Mouse (Mus musculus) Patski (cell line): ENCODE results near the gene Glyr1. TPM values are rescaled to one million over a fixed set of nuclear protein-coding genes. Genes with fewer than 3 reads are reported as not detected.

Experiments
- ATAC-seq: fragments of 100-300 bp; one replicate; pipeline ENCODE4 v1.8.0; 2021
- CTCF ChIA-PET: fragments of 350-600 bp; sonication (Branson Sonifier 250); formaldehyde crosslinking; loops from one replicate; lab custom pipeline; 2022; ENCODE audit warnings: inconsistent platforms; lab: Charles Lee
- POLR2A ChIA-PET: fragments of 350-600 bp; sonication (Branson Sonifier 250); formaldehyde crosslinking; loops from one replicate; lab custom pipeline; 2022; ENCODE audit warnings: antibody characterized with exemption, inconsistent platforms; lab: Charles Lee
- DNase-seq: peaks from one replicate; pipeline ENCODE4 v3.0.0-alpha.2; 2011; ENCODE audit warnings: low read depth, low spot score
- H3K27me3 ChIP-seq: fragments of 371-371 bp; one replicate; pipeline ENCODE4 v1.5.1; 2021
- CTCF ChIP-seq: fragments of 100-300 bp; IDR thresholded peaks from one replicate; pipeline ENCODE4 v1.5.1; 2021
- in situ Hi-C: fragments of 300-500 bp; cut with MboI; formaldehyde crosslinking; loops from 3 replicates; pipeline ENCODE4 v1.11.1; 2018; ENCODE audit warnings: low pct_unique_long_range_greater_than_20kb, mixed read lengths
- polyA plus RNA-seq: library from polyadenylated mRNA; unstranded; gene quantifications from one replicate; pipeline ENCODE4 v1.2.3, GENCODE M21; 2021

Glyr1 gene
- polyA plus RNA-seq, 1 experiment from 2014 or later: 102 TPM

DNA sequence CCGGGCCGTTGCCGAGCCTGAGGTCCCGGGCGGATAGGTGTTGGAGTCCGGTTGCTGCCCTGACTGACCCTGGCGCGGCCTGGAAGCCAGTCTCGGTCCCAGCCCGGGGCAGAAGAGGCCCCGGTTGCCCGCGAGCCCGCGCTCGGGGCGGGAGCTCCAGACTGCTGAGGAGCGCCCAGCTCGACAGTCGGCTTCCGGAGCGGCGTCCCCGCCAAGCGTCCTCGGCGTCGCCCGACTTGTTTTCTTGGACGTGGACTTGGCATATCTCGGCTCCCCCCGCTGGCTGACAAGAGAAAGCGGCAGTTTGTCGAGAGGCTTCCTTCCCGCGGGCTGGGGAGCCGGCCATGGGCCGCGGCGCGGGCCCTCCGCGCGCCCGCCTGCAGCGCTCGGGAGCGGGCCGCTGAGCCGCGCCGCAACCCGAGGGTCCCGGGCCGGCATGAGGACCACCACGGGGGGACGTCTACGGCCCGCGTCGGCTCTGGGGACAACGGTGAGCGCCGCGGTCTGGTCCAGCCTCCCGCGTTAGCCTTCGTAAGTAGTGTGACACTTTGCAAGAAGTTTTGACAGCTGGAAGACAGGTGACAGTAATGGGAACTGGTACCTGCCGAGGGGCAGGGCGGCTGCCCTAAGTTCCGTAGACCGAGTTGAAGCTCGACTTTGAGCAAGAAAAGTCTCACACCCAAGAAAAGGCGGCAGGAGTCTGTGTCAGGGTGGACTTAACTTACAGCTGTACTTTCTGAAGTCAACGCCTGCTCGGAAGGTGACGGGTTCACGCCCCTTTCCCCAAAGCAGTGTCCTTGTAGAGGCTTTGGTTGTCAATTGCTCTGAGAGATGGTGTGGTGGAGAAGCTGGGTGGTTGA, 818 bp upstream of the Glyr1 start:
- ChIA-PET POLR2A (interaction anchor here (1.2 to 3.3 kb wide), 4 partner anchors 11 to 85 kb away, joined by 3 to 11 read pairs (median 3); no protein-coding TSS in a partner anchor), CTCF (interaction anchor here (0.8 kb wide), 1 partner anchor 85 kb away, joined by 3 read pairs; no protein-coding TSS in a partner anchor)
- in situ Hi-C loops: loop anchor here (10.0 kb wide), 1 partner anchor 94 kb away; the partner anchor contains the start of gene Sec14l5

DNA sequence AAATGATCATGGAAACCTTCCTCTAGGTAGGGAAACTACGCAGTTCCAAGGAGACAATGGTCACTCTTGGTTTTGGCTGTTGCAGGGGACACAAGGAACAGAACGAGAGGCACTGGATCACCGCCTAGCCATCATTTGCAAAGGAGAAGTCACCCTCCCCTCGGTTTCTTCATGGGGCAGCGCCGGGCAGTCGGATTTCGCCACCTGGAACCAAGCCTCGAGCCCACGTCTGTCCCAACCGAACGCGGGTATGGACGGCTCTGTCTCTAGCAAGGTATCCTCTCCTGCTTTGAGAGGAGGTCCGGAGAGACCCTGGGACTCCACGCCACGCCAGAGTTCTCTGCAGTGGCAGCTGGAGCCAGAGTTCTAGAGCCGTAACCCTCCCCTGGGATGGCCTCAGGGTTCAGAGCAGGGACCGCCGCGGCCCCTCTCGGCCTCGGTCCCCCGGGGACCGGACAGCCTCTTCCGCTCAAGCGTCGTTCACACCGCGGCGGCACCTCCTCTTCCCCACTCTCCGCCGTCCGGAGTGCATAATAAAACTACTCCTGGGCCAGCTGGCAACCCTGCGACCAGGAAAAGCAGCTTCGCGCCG, 385 bp downstream of the Glyr1 start:
- POLR2A ChIA-PET: interaction anchor here (1.2 to 1.3 kb wide), 2 partner anchors 21 to 39 kb away, joined by 3 read pairs; no protein-coding TSS in a partner anchor
- H3K27me3 ChIP-seq: no peaks in the 10 kb centered on the region
- CTCF ChIA-PET: no interaction called here
- in situ Hi-C loops: no loop called here
- ATAC-seq (peak; percentile 32), DNase-seq (no peak)
- no peak for TF ChIP-seq CTCF

More for the DNA sequence above, 818 bp upstream of the Glyr1 start:
- peak; percentile 65 for ATAC-seq
- no peak for TF ChIP-seq CTCF
- DNase-seq: no peak
- H3K27me3 ChIP-seq: no peaks in the 10 kb centered on the region

DNA sequence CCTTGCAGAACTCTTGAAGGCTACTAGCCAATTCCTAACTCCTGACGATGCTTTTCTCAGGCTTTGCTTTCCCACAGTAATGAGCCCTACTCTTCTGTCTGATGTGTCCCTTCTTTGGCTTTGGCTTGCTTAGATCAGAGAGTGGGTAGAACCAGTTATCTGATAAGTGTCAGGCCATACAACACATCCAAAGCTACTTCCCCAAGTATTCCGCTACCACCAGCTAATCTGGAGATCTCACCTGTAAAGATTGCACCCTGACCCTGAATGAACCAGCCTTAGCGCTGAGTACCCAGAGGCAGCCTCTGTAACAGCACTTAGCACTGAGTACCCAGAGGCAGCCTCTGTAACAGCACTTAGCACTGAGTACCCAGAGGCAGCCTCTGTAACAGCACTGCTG, 4.3 kb downstream of the Glyr1 start:
- TF ChIP-seq CTCF: no peak
- H3K27me3 ChIP-seq: no peaks in the 10 kb centered on the region
- ATAC-seq: no peak
- ChIA-PET CTCF (interaction anchor here (1.0 kb wide), 1 partner anchor 9 kb away, joined by 3 read pairs; no protein-coding TSS in a partner anchor), POLR2A (no interaction called here)
- in situ Hi-C loops: no loop called here
- DNase-seq: no peak

GRCm38 (mm10) chr16:5036649-5037234, 12.9 kb downstream of the Glyr1 start:
- ATAC-seq (peak; percentile 62), DNase-seq (peak; percentile 55)
- in situ Hi-C loops: no loop called here
- POLR2A ChIA-PET: interaction anchor here (0.6 to 0.9 kb wide), 2 partner anchors 20 to 122 kb away, joined by 3 read pairs; no protein-coding TSS in a partner anchor
- no peak for TF ChIP-seq CTCF
- no peaks in the 10 kb centered on the region for H3K27me3 ChIP-seq
- CTCF ChIA-PET: interaction anchor here (1.0 to 1.7 kb wide), 4 partner anchors 9 to 80 kb away, joined by 3 read pairs; partner anchors contain the start of gene Rogdi

GRCm38 (mm10) chr16:5035591-5035990, 14.1 kb downstream of the Glyr1 start:
- CTCF ChIA-PET: interaction anchor here (1.2 kb wide), 1 partner anchor 10 kb away, joined by 3 read pairs; no protein-coding TSS in a partner anchor

GRCm38 (mm10) chr16:5029847-5030246, 19.8 kb downstream of the Glyr1 start:
- in situ Hi-C loops: no loop called here
- DNase-seq (no peak), ATAC-seq (no peak)
- no peaks in the 10 kb centered on the region for H3K27me3 ChIP-seq
- ChIA-PET CTCF (interaction anchor here (1.6 to 2.0 kb wide), 2 partner anchors 12 to 14 kb away, joined by 4 to 6 read pairs; no protein-coding TSS in a partner anchor), POLR2A (no interaction called here)
- no peak for TF ChIP-seq CTCF

More at GRCm38 (mm10) chr16:5035591-5035990, 14.1 kb downstream of the Glyr1 start:
- no peaks in the 10 kb centered on the region for H3K27me3 ChIP-seq
- POLR2A ChIA-PET: no interaction called here
- TF ChIP-seq CTCF: no peak
- in situ Hi-C loops: no loop called here
- ATAC-seq: no peak
- DNase-seq: no peak

- CTCF ChIA-PET: interaction anchor here (1.4 kb wide), 1 partner anchor 10 kb away, joined by 5 read pairs; no protein-coding TSS in a partner anchor
- no peak for TF ChIP-seq CTCF
Observed at GRCm38 (mm10) chr16:5024021-5024420, 25.6 kb downstream of the Glyr1 start.

DNA sequence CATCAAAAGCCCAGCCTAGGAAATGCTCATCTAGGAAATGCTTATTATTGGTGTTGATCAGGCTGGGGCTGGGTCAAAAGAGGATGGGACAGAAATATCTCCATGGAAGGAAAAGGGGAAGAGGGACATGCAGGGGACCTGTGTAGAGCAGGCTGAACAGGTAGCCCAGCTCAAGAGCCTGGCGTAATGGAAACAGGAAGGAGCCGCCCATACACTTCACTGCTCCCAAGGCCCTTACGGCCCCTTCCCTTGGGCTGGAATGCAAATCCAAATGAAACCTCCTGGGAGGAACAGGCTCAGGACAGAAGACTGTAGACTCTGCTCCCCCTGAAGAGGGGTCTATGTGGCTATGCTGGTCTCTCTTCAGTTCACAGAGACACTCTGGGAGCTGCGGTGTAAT, 35.1 kb downstream of the Glyr1 start:
- no peak for TF ChIP-seq CTCF
- DNase-seq: no peak
- ChIA-PET CTCF (interaction anchor here (1.3 kb wide), 1 partner anchor 34 kb away, joined by 4 read pairs; no protein-coding TSS in a partner anchor), POLR2A (interaction anchor here (1.3 kb wide), 1 partner anchor 42 kb away, joined by 3 read pairs; no protein-coding TSS in a partner anchor)
- no peak for ATAC-seq
- in situ Hi-C loops: loop anchor here (5.0 kb wide), 1 partner anchor 47 kb away; no protein-coding TSS in a partner anchor
- no peaks in the 10 kb centered on the region for H3K27me3 ChIP-seq

More at GRCm38 (mm10) chr16:5024021-5024420, 25.6 kb downstream of the Glyr1 start:
- ATAC-seq (no peak), DNase-seq (no peak)
- POLR2A ChIA-PET: no interaction called here
- H3K27me3 ChIP-seq: no peaks in the 10 kb centered on the region
- in situ Hi-C loops: no loop called here

DNA sequence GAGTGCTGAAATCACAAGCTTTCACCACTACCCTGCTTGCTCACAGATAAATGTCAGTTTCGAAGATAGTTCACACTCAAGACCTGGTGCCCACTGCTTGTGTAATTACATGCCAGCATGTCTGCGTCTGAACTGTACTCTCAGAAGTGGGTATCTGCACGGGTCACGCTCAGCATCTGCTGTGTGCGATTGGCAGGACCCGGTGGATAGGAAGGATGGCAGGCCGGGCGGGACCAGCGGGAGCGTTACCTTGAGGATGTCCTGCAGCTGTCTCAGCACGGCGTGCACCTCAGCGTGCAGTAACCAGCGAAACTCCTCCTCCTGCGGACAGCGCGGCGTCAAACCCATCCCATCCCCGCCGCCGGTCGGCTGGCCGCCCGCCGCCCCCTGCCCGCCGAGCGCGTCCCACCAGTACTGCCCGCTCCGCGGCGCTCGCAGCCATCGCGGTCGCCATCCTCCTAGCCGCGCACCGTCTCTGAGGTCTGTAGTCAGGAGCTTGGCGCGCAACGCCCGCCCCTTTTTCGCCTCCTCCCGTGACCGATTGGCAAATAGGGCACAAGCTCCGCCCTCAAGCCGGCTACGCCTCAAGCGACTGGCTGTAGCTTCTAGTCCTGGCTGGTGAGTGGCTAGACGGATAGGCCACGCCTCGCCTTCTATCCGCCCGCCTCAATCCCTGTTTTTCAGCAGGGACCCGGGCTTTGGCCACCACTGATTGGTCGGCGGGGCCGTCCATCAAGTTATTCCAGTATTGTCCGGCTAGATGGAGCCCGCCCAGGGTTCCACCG, 36.4 kb downstream of the Glyr1 start, which contains the start of gene Rogdi:
Gene Rogdi, minus strand, starts transcription at position 500 of the 785 bp plus-strand sequence.
- CTCF ChIA-PET: interaction anchor here (0.9 to 1.2 kb wide), 4 partner anchors 15 to 36 kb away, joined by 3 read pairs; partner anchors contain the start of gene Sept12
- in situ Hi-C loops: loop anchor here (5.0 kb wide), 1 partner anchor 46 kb away; no protein-coding TSS in a partner anchor
- DNase-seq: peak; percentile 91
- peak; percentile 94 for ATAC-seq
- no peak for TF ChIP-seq CTCF
- POLR2A ChIA-PET: interaction anchor here (1.2 kb wide), 1 partner anchor 8 kb away, joined by 4 read pairs; no protein-coding TSS in a partner anchor
- no peaks in the 10 kb centered on the region for H3K27me3 ChIP-seq
